Mouse (Mus musculus) testis, postnatal 10 days (tissue): ENCODE results near the gene App.

Experiments
- DNase-seq: peaks from one replicate; pipeline ENCODE4 v3.0.0; 2021; ENCODE audit warnings: low spot score

App gene

DNA sequence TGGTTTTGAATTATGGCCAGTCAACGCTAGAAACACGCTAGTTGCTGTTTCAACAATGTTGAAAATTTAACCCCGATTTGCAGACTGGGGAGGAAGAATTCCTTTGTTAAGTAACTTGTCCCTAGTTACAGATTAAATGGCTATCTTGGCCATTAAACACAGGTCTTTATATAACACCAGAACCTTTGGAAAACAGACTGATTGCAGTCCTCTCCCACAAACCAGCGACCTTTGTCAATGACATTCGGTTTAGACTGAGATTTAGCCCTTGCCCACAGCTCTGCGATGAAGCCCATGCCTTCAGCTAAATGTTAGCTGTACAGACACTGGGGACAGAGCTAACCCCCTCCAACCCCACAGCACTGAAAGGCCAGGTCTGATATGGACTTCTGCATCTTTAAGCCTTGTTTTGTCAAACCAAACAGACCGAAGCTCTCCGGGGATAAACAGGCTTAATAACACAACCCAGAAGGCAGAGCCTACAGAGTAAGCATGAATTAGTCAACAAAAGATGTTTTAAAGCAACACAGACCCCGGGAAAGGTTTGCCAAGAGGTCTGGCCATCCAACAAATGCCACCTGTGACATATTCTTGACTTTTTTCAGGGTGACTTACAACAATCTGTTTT lies 152.8 kb downstream of the App start:
- DNase-seq, result no peak

GRCm38 (mm10) chr16:85019273-85019672 lies 154.3 kb downstream of the App start:
- no peak for DNase-seq

DNA sequence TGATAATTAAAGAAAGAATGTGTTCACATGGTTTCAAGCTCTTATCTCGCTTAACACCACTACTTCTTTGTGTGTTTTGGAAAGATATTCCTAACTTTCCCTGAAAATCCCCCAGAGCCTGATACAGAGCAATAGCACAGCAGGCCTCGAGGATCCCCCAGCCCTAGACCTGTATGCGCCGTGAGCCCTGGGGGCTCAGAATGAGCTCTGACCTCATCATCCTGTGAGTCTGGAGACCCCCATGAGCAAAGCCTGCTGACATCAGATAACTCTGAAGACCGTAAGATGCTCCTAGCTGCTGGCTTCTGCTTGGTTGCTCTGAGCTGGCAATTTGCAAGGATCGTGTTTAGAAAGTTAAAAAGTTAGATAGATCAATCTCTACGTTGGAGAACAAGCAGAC lies 155.7 kb downstream of the App start:
- no peak for DNase-seq

DNA sequence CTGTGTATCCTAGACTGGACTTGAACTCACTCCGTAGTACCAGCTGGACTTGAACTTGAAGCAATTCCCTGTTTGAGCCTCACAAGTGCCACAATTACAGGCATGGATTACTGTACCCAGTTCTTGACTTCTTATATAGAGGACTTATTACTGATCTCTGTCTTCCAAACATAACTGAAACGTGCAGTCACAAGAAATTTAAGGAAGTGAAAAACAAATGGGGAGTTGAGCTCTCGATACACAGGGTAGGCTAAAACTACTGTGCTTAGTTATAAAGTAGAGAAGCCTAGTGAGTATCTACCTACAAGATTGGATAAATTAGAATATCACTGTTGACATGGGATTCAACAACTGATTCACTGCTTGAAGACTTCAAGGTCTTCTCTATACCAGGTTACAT lies 160.9 kb downstream of the App start:
- no peak for DNase-seq

DNA sequence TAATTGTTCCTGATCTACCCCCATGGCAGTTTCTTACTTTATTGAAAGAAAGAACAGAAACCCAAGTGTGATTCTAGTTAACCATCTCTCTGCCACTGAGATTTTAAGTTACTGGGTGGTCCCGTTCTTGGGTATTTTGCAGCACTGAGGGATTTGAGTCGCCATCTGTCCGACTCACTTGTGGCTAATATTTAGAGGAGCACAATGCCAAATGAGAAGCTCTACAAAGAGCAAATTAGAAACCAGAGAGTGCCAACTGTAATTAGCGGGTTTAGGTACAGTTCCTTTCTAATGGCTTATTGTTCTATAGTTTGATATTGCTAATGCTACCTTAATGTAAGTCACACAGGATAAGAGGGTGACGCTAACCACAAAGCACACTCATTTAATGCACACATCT lies 161.4 kb downstream of the App start:
- DNase-seq, result no peak

DNA sequence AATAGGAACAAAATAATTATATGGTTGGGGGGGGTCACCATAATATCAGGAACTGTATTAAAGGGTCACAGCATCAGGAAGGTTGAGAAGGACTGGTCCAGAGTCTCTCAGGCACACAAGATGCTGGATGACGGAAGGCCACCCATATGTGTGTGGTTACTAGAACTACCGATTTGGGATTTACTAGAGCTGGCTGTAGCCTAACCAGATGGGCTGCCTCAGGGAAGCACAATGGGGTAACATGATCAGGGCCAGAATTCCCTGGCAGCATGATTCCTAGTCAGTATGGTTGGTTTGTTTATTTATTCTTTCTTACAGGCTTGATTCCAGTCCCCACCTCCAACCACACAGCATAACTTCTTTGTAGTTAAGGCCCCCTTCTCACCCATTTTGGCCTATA lies 162.9 kb downstream of the App start:
- no peak for DNase-seq

- no peak for DNase-seq
These were observed 164.5 kb downstream of the App start for GRCm38 (mm10) chr16:85008866-85009645.

DNA sequence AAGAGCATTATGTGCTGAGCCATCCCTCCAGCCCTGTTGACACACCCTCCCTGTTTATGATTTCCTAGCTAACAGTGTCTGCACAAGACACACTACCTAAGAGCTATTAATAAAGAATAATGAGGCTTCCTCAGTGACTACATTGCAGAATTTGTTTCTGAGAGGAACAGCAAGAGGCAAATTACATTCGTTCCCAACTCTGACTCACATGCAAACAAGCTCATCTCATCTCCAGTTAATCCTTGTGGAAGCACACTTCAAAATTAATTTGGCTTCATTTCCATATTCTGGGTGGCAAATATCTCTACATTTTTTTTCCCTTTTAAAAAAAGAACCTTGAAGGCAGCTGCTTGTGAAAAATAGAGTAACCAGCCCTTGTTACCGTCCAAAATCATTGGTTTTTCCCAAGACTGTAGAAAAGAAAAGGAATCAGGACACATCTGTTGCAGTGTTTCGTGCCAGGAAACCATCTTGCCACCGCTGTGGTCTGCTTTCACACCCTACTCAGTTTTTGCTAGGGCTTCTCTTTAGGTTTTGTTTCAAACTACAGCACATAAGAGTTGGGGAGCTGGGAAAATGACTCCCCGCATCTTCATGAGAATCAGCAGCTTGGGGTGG lies 171.5 kb downstream of the App start:
- no peak for DNase-seq

GRCm38 (mm10) chr16:85000304-85000703 lies 173.3 kb downstream of the App start:
- DNase-seq, result no peak

DNA sequence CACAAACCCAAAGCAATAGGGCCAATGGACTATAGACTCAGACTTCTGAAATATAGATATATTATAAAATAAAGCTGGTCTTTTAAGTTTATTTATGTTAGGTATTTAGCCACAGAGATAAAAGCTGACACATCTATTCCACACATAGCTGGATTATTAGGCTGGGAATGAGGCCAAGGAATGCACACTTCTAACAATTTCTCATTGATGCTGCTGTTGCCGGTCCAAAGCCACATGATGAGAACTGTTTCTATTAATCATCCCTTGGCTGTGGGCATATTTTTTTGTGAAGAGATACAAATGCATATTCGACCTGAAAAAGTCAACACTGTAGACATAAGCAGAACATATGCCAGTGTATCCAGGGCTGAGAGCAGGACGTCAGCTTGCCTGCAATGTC lies 176.0 kb downstream of the App start:
- DNase-seq, result no peak

DNA sequence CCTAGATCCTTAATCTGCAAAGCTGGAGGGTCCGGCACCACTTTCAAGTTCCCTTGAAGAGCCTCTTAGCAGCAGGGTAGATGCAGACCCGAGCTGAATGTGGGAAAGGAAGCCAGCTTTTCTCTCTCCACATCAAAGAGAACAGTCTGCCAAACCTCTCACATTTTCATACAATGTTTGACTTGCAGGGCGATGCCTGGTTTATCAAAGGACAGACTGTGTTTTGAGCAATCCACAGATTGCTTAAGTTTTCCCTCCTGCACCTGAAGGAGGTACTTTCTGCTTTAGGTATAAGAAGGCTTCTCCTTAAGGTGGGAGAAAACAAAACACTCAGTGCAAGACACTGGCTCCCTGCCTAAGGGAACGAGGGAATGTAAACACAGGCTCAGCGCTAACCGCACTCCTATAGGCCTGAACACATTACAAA lies 178.1 kb downstream of the App start:
- no peak for DNase-seq

- no peak for DNase-seq
These were observed 180.7 kb downstream of the App start for GRCm38 (mm10) chr16:84992888-84993287.

GRCm38 (mm10) chr16:84991011-84991410 lies 182.6 kb downstream of the App start:
- no peak for DNase-seq

DNA sequence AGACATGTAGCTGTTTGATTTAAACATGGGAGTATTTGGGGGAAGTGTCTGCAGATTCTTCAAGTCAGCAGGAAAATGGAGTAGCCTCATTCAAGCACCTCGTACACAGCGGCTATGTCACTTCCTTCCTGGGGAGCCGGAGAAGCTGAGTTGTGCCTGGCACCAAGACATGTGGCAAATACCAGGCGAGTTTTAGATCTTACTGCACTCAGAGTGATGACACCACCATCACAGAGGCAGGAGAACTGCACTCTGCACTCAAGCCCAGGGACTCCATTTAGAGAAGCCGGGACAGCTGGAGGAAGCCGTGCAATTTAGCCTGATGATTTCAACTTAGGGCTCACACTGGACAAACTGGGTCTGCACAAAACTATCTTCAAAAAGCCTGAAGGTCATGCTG lies 183.6 kb downstream of the App start:
- DNase-seq, result no peak

GRCm38 (mm10) chr16:84989476-84989875 lies 184.1 kb downstream of the App start:
- DNase-seq, result no peak

- DNase-seq, result no peak
These were observed 185.8 kb downstream of the App start for GRCm38 (mm10) chr16:84987724-84988287.

DNA sequence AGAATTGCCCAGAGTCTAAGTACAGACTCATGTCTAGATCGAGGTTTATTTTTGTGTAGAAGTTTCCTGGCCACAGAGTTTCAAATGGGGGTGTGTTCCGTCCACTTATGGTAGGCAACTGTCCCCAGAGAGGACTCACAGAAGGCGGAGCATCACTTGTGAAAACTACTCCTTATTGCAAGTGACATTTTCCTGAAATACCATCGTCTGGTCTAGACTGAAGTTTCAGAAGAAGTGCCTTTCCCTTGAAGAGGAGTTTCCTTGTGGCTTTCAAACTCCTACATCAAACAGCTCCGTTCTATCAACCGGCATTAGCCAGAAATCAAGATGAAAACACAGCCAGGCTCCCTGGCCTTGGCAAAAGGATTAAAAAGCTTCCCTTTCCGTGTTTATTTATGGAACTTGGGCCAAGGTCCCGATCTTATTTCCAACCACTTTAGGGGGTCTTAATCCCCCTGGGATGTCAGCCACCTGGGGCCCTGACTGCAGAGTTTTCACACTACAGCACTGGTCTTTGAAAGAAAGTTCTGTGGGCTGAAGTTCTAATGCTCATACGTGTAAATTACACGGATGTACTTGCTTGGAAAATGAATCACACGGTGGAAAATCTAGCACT lies 187.4 kb downstream of the App start:
- DNase-seq, result no peak

DNA sequence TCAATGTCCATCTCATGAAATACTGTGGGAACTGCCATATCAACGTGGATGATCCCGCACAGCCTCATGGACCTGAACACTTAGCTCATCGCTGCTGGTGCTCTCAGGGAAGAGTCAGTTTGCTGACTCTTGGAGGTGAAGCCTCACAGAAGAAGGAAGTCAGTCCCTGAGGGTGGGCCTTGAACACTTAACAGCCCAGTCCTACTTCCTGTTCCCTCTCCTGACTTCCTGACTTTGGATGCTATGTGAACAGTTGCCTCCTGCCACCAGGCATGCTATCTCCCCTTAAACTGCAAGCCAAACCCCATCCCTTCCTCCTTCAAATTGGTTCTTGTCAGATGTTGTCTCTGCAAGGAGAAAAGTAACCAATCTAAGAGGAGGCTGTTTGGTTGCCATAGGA lies 188.2 kb downstream of the App start:
- no peak for DNase-seq

GRCm38 (mm10) chr16:84983428-84983827 lies 190.1 kb downstream of the App start:
- DNase-seq, result no peak

DNA sequence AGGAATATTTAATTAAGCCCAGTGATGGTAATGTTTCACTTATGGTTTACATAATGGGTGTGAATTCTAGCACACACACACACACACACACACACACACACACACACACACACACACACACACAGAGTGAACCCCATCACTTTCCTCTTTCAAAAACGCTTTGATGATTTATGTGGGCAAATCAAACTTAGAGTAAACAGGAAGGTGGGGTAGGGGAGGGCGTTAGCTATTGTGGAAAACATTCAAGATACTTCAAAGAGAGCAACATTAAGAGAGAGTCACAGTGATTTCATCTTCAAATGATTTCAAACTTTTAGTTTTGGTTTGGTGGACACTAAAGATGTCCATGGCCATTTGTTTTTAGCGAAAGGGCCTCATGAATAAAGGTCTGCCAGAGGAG lies 191.0 kb downstream of the App start:
- DNase-seq, result no peak

DNA sequence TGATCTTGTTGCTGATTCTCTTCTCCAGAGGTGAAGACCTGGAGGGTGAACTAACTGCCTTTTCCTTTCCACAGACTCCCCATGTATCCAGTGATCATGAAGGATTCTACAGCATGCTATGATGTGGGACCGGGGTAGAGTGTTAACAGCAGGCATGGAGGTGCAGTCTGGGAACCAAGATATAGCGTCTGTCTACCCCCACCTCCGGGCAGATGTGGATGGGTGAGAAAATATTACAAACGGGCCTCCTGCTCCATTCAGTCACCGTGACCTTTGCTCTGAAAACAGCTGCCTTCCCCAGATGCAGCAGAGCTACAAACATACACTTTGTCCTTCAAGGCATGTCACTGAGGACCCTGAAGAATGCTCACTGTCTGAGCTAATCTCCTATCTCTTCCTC lies 195.0 kb downstream of the App start:
- no peak for DNase-seq

GRCm38 (mm10) chr16:84974176-84974518 lies 199.4 kb downstream of the App start:
- DNase-seq, result no peak
